Mouse (Mus musculus): ENCODE measurements around the gene Atp5l. TPM values are rescaled to one million over a fixed set of nuclear protein-coding genes. Genes with fewer than 3 reads are reported as not detected.

Atp5l gene
- 137 to 172 TPM (median 149 TPM) in 4 replicates for total RNA-seq (2023; ENCODE audit: inconsistent age)

GRCm38 (mm10) chr9:44920374-44921122, at the start of gene Atp5l:
Gene Atp5l, minus strand, starts transcription at chr9:44920742.

GRCm38 (mm10) chr9:44965126-44965832, 44.7 kb upstream of the Atp5l start, which contains the start of gene Ube4a:
Gene Ube4a, minus strand, starts transcription at chr9:44965600.

GRCm38 (mm10) chr9:44881221-44881871, 39.2 kb downstream of the Atp5l start, which contains the start of gene Kmt2a:
Gene Kmt2a, minus strand, starts transcription at chr9:44881296.

Other genes with a start within 250 kb of the Atp5l start
- not detected in 4 replicates for gene Treh, start 247.5 kb downstream of the Atp5l start, total RNA-seq (2023; ENCODE audit: inconsistent age)
- gene Phldb1, start 185.5 kb downstream of the Atp5l start, total RNA-seq (2023; ENCODE audit: inconsistent age) = 0.48 to 0.63 TPM in 2 of 4 replicates, not detected in the others
- 126 to 143 TPM (median 137 TPM) in 4 replicates for gene Arcn1, start 152.9 kb downstream of the Atp5l start, total RNA-seq (2023; ENCODE audit: inconsistent age)
- 55.0 to 66.8 TPM (median 59.2 TPM) in 4 replicates for gene Ift46, start 152.8 kb downstream of the Atp5l start, total RNA-seq (2023; ENCODE audit: inconsistent age)
- gene Tmem25, start 121.4 kb downstream of the Atp5l start, total RNA-seq (2023; ENCODE audit: inconsistent age) = 0.64 to 0.87 TPM (median 0.64 TPM) in 3 of 4 replicates, not detected in the other
- 3.3 to 6.1 TPM (median 4.9 TPM) in 4 replicates for gene Ttc36, start 117.7 kb downstream of the Atp5l start, total RNA-seq (2023; ENCODE audit: inconsistent age)
- 109 to 145 TPM (median 140 TPM) in 4 replicates for gene Kmt2a, start 39.4 kb downstream of the Atp5l start, total RNA-seq (2023; ENCODE audit: inconsistent age)
- 81.6 to 97.6 TPM (median 87.8 TPM) in 4 replicates for gene Ube4a, start 44.9 kb upstream of the Atp5l start, total RNA-seq (2023; ENCODE audit: inconsistent age)
- gene Cd3g, start 59.7 kb upstream of the Atp5l start, total RNA-seq (2023; ENCODE audit: inconsistent age) = 1.1 to 4.0 TPM (median 2.6 TPM) in 4 replicates
- gene Cd3d, start 61.0 kb upstream of the Atp5l start, total RNA-seq (2023; ENCODE audit: inconsistent age) = 0.99 to 5.0 TPM (median 2.6 TPM) in 4 replicates
- 2.4 to 5.5 TPM (median 3.6 TPM) in 4 replicates for gene Cd3e, start 88.9 kb upstream of the Atp5l start, total RNA-seq (2023; ENCODE audit: inconsistent age)
- 0.27 to 1.1 TPM (median 0.77 TPM) in 4 replicates for gene Mpzl2, start 119.1 kb upstream of the Atp5l start, total RNA-seq (2023; ENCODE audit: inconsistent age)
- gene Mpzl3, start 134.4 kb upstream of the Atp5l start, total RNA-seq (2023; ENCODE audit: inconsistent age) = 6.6 to 7.4 TPM (median 7.2 TPM) in 4 replicates
- 18.6 to 28.7 TPM (median 24.3 TPM) in 4 replicates for gene Jaml, start 158.4 kb upstream of the Atp5l start, total RNA-seq (2023; ENCODE audit: inconsistent age)
- gene Scn2b, start 197.0 kb upstream of the Atp5l start, total RNA-seq (2023; ENCODE audit: inconsistent age) = 0.26 to 0.69 TPM (median 0.29 TPM) in 4 replicates
- 0.24 to 0.54 TPM (median 0.45 TPM) in 4 replicates for gene Scn4b, start 217.7 kb upstream of the Atp5l start, total RNA-seq (2023; ENCODE audit: inconsistent age)